Mouse (Mus musculus) thymus, adult 18-20 months (tissue): ENCODE data around the gene Hsd17b2.
"Not testable (repeated sequence)": the region's sequence is repeated elsewhere in the genome, so short reads cannot be mapped to it uniquely, and the experiment has no call there.

Source experiments
- DNase-seq, 2 experiments: peaks; one replicate each; pipeline ENCODE4 v3.0.0; 2022; ENCODE audit warnings: mixed read lengths in 2 of 2

The Hsd17b2 gene

DNA sequence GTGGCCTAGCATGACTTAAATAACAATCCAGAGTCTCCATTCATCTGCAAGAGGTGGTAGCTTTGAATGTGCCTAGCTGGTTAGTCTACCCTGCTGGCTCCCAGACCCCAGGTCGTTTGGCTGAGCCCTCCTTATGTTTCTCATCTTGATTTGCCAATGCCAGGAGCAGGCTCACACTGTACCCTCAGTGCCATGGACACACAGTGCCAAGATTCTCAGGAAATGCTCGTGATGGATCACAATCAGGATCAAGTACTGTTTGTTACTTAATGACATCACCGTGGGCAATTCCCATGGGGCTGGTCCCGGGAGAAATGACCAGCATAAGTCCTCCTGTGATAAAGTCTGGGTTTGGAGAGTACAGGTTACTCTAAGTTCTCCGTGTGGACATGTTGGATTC, 14.2 kb downstream of the Hsd17b2 start:
- no peak for DNase-seq

DNA sequence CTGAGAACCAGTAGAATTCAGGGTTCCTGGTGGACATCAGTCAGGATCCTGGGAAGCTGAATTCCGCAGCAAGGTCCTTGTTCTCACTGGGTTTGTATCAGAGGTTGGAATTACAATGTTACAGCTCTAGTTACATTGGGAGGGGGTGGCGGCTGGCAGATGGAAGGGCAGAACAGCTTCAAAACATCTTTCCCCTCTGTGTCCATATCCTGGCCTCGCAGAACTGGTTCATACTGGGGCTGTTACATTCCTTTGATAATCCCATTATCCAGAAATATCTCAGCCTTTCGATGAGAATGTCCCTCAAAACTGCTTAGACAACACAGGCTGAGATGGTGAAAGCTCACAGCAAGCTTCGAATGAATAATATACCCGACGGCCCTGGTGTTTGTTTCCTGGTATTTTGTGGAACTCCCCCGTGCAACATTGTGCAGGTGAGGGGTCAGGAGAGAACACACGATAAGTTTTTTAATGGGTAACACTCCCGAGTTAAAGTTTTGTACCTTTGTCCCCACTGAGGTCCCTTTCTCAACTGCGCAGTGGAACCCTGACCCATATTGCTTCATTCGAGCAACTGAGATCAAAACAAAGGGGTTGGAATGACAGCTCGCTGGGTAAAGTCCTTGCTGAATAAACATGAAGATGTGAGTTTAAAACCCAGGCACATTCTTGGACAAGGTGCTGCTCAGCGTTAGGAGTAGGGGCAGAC, 16.6 kb downstream of the Hsd17b2 start:
- no peak for DNase-seq

DNA sequence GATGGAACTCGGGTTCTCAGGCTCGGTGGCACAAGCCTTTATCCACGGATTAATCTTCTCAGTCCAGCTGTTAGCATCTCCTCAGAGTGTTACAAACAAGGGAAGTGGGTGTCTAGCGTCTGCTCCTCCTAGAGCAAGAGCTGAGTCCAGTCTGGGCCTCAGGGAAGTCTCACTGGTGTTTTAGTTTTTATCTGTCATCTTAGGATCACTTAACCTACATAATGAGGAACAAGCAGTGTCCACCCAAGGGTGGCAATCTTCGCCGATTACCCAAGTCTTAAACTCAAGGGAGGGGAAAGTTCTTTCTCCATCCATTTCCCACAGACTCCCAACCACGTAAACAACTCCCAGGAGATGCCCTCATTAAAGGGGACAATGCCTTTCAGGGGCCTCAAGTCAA, 24.8 kb downstream of the Hsd17b2 start:
- no peak for DNase-seq

DNA sequence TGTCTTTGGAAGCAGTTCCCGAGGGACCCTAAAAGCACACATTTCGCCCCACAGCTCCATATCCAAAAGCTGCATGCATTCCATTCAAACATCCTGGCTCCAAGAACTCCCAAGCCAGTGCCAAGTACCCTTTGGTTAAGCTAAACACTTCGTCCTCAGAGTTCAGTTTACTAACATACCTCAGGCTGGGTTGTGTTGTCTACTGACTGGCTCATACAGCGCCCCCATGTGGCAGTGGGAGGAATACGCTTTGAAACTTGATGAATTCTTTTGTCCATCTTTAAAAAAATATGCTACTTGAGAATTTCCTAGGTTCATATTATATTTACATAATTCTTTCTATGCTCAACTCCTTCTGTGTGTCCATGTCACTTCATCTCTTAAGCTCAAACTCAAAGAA, 25.9 kb downstream of the Hsd17b2 start:
- no peak for DNase-seq

DNA sequence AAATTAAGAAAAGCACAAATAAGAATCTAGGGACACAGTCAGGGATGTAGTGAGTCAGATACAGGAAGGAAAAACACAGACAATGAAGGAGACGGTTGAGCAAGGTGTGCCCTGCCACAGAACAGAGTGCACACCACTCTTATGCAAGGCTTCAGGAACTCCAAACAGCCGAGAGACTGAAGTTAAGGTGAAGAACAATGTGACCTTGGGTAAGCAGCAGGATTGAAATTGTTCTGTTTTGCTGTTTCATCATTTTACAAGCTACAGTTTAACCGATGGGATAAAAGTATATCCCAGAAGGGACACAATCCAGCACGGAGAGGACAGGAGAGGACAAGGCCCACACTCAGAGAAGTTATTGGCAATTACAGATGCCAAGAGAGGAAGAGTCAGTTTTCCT, 26.5 kb downstream of the Hsd17b2 start:
- no peak for DNase-seq

DNA sequence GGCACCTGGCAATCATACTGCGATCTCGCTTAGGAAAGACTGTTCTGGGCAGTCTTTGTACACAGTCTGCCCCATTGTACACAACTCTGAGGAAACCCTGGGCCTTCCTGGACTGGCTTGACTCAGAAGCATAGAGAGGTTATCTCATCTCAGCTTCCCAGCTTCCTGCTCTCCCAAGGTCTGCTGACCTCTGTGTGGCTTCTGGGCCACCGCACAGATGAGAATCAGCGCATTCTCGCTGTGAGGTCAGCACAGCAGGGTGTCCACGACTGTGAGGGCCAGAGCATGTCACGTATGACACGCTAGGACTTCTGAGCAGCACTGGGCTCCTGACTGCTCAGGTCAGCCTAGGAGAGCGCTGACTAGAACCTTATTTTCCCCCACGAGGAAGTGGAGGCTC, 29.3 kb downstream of the Hsd17b2 start:
- DNase-seq: no peak

DNA sequence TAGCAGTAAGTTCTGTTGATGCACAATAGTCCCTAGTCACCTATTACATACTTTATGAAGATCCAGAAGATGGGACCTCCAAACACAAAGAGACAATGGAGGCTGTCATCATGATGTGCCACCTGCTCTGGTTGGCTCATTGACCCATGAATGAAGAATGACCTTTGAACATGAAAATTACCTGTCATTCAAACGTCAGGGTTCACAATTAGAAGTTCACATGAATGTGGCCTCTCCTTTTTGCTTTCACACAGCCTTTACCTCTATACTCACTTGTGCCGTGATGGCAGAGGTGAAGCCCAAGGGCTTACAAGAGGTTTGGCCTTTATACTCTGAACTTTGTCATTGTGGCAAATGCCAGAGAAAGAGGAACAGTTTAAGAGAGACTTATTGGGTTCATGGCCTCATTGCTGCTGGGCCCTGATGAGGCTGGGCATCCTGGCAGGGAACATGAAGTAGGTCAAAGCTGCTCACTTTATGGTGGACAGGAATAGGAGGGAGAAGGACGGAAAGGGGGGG, 35.0 kb downstream of the Hsd17b2 start:
- DNase-seq: no peak

DNA sequence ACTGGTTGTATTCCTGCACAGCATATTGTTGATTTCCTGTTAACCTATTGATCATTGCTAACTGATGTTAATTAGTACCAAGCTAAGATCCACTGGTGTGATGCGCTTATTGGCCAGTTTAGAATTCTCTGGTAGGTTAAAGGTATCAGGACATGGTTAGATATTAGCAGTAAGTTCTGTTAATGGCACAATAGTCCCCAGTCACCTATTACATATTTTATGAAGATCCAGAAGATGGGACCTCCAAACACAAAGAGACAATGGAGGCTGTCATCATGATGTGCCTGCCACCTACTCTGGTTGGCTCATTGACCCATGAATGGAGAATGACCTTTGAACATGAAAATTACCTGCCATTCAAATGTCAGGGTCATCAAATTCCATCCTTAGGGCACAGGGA, 36.5 kb downstream of the Hsd17b2 start:
- not testable (repeated sequence) for DNase-seq

DNA sequence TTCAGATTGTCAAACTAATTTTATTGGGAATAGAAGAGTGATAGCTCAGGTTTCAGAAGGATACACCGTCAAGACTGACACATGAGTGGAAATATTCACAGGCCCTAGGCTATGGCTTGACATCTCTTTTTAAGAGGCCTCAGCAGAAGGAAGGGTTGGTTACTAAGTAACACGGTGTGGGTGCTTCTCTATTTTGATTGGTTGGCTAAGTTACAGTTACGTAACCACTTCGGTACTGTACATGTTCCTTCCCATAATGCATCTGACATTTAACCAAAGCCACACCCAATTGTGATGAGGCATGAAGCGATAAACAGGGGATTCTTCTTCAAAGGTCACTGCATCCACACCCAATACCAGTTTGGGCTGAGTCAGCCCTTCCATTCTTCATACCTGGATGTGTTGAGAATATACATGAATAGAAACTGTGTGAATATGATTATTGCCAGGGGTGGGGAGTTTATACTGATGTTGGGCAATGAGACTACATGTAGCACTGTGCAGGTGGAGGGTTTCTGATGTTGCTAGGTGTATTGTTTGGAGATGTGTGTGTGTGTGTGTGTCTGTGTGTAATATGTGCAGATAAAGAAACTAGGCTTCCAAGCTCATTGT, 38.8 kb downstream of the Hsd17b2 start:
- DNase-seq: no peak

DNA sequence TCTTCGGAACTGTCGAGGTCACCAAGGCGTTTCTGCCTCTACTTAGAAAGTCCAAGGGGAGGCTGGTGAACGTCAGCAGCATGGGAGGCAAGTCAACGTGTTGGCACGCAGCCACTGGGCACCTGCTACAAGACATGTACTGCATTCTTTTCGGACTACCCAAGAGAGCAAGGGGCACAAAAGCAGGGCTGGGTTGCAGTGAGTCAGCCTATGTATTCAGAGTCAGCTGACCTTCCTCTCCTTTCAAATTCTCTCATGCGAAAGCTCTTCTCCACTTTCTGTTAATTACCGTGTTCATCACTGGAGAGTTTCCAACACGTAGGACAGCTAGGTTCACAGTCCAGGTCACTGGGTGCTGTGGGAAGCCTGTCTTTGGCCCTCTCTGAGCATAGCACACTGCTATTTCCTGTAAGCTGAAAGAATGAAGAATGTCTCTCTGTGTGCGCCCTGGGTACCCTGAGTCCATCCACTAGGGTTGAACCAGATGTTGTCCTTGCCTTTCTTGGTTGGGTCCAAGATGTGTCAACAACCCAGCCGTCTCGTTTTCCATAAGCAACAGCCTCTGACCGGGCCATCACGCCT, 40.8 kb downstream of the Hsd17b2 start:
- DNase-seq: no peak

DNA sequence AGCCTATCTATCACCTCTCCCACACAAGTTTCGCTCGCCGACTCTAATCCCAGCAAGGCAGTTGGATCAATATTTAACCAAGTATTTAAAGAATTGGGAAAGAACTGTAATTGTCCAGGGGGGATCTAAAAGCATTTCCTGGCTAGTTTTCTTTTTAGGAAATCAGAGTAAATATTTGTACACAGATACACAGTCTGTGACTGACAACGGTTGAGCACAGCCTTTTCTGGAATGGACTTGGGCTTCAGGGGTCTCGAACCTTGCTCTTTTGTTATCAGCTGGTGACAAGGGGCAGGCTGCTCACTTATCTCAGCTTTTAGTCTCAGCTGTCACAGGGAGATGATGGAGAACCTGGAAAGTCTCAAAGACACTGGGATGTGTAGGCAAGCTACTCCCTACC, 44.9 kb downstream of the Hsd17b2 start:
- no peak for DNase-seq

DNA sequence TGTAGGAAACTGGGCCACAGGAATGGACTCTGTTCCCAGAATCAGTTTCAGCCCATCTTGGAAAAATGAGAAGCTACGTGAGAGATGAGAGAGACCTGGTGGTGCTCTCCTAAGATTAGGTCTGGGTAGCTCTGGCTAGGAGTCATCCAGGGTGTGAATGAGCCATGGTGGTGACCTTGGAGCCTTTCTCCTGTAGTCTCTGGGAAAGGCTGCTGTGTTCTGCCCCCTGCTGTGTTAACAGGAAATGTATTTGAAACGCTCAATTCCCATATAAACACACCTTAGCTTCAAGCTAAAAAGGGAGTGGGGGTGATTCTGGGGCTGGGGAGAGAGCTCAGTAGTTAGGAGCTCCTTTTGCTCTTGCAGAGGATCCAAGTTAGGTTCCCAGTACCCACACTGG, 45.7 kb downstream of the Hsd17b2 start:
- DNase-seq: no peak

DNA sequence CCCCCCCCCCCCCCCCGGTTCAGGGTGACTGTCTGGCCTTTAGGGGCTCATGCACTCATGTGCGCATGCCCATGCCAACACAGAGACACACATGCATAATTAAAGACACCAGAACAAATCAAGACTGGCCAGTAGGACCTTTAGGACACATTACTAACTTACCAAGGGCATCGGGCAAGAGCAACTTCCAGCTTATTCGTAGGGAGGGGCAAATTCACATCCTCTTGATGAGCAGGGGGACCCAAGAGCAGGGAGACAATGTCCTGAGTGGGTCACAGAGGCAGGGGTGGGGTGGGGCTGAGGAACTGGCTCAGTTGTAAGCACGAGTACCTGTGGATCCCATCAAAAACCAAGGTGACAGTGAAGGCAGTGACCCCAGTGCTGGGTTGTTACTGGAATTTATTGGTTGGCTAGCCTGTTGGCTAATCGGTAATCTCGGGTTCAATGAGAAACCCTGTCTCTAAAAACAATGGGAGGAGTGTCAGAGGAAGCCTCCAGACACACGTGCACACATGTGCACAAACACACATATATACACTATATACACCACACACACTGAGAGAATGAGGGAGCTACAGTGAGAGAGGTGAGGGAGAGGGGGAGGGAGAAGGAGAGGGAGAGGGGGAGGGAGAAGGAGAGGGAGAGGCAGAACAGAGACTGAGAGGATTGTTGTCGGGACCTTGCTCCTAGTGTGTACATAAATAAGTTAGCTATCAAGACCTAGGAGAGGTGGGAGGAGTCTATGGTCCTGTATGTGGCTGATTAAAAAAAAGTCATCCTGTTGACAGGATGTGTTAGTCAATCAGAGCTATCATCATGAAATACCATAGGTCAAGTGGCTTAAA, 46.4 kb downstream of the Hsd17b2 start:
- no peak for DNase-seq

DNA sequence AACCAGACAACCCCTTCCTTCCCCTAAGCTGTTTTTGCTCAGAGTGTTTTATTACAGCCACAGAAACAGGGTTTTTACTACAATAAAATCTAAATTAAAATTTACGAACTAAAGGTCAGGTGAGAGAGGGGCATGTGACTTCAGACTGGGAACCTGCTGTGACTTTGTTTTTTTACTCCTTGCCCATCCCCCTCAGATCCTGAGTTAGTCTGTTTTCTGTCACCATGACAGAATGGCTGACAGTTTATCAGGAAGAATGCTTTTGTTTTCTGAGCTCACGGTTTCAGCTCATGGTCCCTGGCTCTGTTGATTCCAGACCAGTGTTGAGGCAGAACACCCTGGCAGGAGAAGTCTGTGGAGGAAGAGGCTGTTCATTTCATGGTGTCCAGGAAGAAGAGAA, 47.7 kb downstream of the Hsd17b2 start:
- no peak for DNase-seq

DNA sequence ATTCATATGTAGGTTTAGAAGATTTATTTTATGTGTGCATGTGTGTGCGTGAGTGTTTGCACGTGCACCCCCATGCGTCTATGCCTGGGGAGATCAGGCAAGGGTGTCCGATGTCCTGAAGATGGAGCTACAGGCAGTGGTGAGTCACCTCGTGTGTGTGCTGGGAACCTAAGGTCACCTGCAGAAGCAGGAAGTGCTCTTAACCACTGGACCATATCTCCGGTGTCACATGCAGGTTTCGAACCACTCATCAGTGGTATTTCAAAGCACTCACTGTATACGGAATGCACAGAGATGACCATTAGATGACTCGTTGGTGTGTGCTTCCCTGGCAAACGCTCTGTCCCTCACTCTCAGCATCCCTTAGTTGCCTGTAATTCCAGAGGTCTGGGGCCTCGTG, 56.2 kb downstream of the Hsd17b2 start:
- DNase-seq: no peak

DNA sequence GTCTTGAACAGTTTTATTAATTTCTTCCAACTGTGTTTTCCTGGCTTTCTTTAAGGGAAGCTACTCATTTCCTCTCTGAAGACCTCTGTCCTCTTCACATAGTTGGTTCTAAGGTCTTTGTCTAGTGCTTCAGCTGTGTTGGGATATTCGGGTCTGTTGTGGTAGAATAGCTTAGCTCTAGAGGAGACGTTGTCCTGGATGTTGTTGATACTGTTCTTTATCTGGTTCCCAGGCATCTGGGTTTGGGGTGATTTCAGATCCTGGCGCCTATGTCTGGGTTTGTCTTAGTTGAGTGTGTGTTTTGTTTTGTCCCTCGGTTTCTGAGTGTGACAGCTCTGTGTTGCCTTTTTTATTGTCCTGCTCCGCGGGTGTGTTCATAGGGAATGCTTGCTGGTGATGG, 61.1 kb downstream of the Hsd17b2 start:
- no peak for DNase-seq

DNA sequence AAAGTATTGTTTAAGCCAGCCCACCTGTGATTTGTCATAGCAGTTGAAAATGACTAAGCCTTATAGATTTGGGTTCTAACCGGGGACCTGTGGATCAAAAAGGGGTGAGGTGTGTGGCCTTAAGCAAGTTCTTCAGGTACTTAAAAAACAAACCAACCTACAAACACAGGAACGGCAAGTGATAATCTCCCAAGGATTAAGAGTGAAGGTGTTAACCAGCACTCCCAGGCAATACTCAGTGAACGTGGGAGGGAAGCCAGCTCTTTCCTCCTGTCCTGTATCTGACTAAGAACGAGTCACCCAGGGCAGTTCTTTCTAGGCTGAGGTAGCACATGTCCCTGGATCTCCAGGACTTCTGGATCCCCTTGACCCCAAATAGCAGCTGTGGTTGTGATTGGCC, 62.9 kb downstream of the Hsd17b2 start:
- no peak for DNase-seq

DNA sequence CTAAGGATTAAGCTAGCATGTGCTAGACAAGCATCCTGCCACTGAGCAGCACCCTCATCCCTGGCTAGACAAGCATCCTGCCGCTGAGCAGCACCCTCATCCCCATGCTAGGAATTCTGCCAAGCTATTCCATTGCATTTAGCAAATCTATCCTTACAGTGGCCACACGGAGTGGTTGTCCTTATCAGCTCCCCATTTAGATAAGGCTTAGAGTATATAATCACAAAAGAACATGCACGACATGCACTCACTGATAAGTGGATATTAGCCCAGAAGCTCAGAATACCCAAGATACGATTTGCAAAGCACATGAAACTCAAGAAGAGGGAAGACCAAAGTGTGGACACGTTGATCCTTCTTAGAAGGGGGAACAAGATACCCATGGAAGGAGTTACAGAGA, 64.2 kb downstream of the Hsd17b2 start:
- no peak for DNase-seq

DNA sequence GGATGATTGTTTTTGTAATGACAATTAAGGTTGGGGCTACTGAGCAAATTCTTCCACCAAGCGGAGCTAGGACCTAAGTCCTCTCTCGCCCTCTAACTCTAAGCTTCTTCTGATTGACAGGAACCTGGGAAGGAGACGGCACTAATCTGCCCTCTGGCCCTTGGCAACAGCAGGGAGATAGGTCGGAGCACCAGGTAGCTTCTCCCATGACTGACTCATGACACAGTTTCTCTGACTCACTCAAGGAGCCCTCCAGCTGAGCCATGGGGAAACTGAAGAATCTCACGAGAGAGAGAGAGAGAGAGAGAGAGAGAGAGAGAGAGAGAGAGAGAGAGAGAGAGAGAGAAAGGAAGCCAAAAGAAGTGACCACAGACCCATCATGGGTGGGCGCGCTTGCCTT, 67.3 kb downstream of the Hsd17b2 start:
- DNase-seq: no peak

DNA sequence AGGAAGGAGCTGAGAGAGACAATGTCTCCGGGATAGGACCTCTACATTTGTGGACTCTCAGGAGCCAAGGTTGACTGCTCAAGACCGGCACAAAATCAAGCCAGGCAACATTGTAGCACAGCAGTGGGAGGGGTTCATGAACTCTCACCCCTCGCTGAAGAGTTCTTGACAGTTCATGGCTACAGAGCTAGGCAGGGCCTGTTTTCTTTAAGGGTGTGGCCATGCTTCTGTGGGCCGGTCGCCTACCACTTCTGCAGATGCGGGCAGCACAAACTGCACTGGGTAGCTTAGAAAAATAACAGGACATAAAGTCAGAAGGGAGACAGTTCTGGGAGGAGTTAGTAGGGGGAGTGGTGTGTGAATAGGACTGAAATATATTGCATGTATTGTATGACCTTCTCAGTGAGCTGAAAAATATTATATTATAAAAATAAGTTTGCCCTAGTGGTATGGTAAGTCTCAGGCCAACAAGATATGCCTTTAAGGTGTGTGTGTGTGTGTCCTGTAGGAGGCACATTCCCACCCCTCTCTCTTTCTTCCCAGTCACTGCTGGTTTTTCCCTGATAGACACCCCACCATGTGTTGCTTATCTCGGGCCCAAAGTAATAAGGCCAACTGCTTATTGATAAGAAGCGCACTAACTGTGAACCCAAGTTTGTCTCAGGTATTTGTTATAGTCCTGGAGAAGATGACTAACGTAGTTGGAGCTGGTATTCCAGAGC, 69.6 kb downstream of the Hsd17b2 start:
- DNase-seq: no peak

DNA sequence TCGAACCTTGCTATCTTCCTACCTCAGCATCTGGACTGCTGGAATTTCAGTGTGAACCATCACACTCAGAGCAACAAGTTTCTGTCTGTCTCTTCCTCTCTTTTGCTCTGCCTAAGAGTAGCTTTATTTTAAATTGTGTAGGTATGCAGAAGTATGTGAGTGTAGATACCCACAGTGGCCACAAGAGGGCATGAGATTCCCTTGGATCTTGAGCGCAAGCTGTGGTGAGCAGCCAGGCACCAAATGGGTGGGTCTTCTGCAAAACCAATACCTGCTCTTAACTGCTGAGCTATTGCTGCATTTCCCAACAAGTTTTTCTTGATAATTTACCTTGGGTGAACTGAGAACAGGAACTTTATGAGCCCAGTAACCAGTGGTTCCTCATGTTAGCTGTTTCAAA, 70.4 kb downstream of the Hsd17b2 start:
- no peak for DNase-seq

DNA sequence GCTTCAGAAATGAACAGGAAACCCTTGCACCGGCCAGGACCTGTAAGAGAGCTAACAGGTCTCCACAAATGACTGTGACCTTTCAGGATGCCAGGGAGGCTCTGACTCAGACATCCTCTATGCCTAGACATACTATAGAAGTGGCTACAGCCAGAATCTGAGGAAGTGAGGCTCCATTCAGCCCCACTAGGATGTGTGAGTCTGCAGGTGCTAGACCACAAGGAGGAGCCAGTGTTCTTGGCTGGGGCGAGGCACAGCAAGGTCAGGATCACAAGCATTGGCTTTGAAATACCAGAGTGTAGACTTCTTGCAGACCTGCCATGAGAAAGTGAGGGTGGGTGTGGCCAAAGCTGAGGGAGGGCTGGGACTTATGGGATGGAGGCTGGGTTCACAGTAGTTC, 70.9 kb downstream of the Hsd17b2 start:
- DNase-seq: no peak

DNA sequence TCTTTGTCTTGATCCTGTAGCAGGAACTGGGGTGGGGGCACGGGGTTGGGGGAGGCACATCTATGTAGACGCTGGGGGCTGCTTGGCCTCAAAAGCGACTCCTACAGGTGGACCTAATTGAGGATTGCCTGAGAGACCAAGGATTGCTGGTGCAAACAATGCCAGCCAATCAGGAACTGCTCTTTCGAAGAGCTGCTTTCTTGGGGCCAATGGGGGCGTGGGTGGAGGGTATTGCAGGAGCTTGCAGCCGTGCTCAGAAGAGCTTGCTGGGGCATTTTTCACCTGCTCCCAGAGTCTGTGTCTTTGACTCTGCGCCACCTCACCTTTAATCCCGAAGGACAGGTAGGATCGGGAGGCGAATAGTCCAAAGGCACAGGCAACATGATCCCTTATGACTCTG, 73.9 kb downstream of the Hsd17b2 start:
- no peak for DNase-seq
